Mouse (Mus musculus) left cerebral cortex, postnatal 14 days (tissue): Measurements from ENCODE around the gene Fam53a. TPM values are rescaled to one million over a fixed set of nuclear protein-coding genes. Genes with fewer than 3 reads are reported as not detected.

Source experiments
- DNase-seq, 2 experiments: peaks; one replicate each; pipeline ENCODE4 v3.0.0; 2021 to 2022; ENCODE audit warnings: low spot score in 2 of 2, mixed read lengths in 1 of 2
- intact Hi-C: fragments of 180-260 bp; cut with DNase I; formaldehyde crosslinking; loops from one replicate; pipeline ENCODE4 v1.15.1; 2025
- total RNA-seq, 2 experiments: library from RNA; stranded (reverse); gene quantifications; 2 replicates each; pipeline ENCODE4 v1.2.3; 2021

Fam53a gene
- total RNA-seq, 2 experiments from 2014 or later: 22.4 to 23.9 TPM

DNA sequence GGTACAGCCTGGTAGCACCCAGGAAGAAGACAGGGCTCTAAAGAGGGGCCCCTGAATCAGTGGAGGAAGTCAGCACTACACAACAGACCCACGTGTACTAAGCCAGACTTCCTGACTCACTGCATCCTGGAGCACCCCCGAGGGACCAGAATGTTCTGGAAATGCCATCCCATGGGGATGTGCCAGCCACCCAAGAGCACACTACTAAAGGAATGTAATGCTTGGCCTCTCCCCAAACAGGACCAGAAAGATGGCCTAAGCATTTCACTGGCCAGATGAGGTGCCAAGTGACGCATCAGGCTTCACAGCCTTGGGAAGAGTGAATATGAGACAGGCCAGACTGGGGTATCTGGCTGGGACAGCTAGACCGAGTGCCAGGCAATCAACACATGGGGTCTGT lies 63.5 kb downstream of the Fam53a start:
- no peak for DNase-seq
- intact Hi-C loops: no loop called here

DNA sequence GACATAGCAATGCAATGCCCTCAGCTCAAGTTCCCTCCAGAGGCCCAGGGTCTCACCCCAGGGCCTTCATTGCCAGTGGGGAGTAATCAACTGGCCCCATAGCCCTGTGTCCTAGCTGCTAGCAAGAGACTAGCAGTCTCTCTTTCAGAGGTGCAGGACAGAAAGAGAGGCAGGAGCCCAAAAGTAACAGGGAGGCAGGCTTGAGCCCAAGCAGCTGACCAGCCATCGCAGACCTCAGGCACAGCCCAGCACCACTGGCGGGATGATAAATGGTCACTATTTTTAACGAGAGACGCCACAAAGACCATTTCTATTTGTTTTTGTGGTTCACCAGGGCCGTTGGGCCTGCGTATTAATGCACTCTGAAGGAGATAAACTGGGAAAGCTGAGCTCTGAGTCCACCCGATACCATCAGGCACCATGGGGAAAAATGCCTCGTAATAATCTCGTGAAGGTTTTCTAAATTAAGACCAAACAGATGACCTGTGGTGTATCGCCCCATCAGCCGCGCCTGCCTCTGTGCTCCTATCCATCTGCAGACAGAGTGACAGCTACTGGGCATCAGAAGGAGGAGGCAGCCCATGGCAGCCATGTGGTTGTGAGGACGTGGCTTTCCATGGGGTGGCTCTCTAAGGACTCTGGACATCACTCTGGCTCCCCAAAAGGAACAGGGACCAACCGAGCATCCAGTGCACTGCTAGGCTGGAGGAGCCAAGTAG lies 73.0 kb downstream of the Fam53a start:
- DNase-seq: no peak
- intact Hi-C loops: no loop called here

Other genes starting within 250 kb of the Fam53a start
- not detected for gene Nkx1-1, start 195.7 kb downstream of the Fam53a start, total RNA-seq
- 1 to 10 TPM in 1 of 2 experiments, under 1 TPM in 1; 0.72 to 1.3 TPM for gene Gm9903, start 290 bp upstream of the Fam53a start, total RNA-seq
- 10 to 100 TPM; 23.6 to 27.7 TPM for gene Slbp, start 22.9 kb upstream of the Fam53a start, total RNA-seq
- 10 to 100 TPM in 1 of 2 experiments, 1 to 10 TPM in 1; 9.1 to 11.2 TPM for gene Tacc3, start 28.5 kb upstream of the Fam53a start, total RNA-seq
- gene Tmem129, start 28.8 kb upstream of the Fam53a start, total RNA-seq: 10 to 100 TPM; 24.9 to 26.7 TPM
- gene Fgfr3, start 92.0 kb upstream of the Fam53a start, total RNA-seq: 100 to 1,000 TPM; 109 to 111 TPM
- 100 to 1,000 TPM; 104 to 111 TPM for gene Letm1, start 153.2 kb upstream of the Fam53a start, total RNA-seq
- 100 to 1,000 TPM; 127 to 142 TPM for gene Nsd2, start 191.1 kb upstream of the Fam53a start, total RNA-seq